Mouse (Mus musculus): Measurements from ENCODE around the gene Pprc1. TPM values are rescaled to one million over a fixed set of nuclear protein-coding genes. Genes with fewer than 3 reads are reported as not detected.

Gene Pprc1
- polyA plus RNA-seq, 2 experiments from 2014 or later, result 13.5 to 17.5 TPM

DNA sequence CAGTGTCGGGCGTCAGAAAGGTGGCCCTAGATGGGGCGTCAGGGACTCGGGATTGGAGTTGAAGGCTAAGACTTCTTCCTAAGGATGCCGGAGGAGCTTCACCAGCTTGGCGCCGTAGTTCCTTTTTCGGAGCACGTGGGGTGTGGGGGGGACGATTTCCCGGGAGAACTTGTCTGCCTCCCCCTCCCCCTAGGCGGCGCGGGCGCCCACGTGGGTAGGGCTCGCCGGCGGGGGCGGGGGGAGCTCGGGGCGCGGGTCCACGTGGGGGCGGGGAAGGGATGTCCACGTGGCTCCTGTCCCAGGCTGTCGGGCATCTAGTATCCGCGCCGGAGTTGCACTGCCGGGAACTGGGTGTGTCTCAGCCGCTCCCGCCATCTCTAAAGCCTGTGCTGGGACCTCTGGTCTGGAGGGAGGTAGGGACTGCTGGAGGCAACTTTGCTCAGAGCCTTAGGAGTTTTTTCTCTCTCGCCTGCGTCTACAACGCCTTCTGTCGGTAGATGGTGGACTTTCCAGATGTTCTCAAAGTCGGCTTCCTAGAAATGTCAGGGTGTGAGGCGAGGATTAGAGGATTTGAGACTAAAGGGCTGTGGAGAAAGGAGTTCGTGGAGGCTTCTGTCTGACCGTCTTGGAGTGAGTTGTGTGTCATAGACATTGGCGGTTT is 12.4 kb downstream of the Pprc1 start:
- ATAC-seq, result no peak

DNA sequence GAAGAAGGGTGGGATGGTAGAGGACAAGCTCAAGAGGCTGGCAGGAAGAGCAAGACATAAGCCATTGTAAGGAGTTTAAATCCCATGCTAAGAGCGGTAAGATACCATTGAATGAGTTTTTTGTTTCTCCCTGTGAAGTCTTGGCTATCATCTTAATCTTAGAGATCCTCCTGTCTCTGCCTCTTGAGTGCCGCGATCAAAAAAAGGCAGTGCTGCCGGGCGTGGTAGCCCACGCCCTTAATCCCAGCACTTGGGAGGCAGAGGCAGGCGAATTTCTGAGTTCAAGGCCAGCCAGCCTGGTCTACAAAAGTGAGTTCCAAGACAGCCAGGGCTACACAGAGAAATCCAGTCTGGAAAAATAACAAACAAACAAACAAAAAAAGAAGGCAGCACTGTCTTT is 13.8 kb downstream of the Pprc1 start:
- ATAC-seq, result no peak

DNA sequence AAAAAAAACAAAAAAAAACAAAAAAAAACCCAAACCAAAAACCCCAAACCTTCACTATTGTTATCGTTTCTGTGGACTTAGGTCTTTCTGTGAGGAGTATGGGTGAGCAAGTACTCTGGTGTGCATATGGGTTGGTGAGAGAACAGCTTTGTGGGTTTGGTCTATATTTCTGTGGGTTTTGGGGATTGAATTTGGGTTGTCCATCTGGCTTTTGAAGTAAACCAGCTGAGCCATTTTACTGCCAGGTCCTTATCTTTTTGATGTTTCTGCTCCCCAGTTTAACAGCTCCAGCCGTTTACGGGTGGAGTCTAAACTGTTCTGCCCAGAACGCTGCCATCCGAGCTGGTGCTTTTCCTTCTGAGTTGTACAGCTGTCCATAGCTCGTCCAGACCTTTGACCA is 16.2 kb downstream of the Pprc1 start:
- ATAC-seq, result no peak

DNA sequence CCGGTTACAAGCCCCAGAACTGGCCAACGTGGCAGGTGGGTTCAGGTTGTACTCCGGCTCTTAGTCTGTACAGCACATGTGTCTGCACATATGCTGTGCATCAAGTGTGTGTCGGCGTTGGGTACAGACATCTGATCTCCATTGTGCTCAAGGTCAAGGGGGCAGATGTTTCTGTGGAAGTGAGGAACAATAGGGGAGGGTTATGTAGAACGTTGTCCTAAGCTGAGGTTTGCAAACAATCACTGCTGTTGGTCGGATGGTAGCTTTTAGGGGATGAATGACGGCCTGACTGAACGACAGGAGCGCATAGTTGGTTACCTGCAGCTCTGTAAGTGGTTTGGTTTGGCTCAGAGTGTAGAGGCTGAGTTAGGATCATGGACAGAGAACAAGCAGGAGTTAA is 23.4 kb downstream of the Pprc1 start:
- no peak for ATAC-seq

DNA sequence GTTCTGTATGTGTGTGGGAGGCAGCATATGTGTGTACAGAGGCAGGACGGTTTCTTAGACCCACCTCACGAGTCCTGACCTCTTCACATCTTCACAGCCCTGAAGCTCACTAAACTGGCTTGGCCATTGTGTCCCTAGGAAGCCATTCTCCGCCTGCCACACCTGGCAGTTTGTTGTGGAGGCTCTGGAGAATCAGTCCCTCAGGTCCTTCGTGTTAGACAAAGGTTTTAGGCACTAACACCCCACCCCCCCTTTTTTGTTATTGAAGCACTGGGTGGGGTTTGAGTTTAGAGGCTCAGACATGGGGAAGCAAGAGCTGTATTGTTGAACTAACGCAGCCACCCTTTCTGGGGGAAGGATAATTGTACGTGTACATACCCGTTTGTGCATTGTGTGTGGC is 28.6 kb downstream of the Pprc1 start:
- no peak for ATAC-seq

DNA sequence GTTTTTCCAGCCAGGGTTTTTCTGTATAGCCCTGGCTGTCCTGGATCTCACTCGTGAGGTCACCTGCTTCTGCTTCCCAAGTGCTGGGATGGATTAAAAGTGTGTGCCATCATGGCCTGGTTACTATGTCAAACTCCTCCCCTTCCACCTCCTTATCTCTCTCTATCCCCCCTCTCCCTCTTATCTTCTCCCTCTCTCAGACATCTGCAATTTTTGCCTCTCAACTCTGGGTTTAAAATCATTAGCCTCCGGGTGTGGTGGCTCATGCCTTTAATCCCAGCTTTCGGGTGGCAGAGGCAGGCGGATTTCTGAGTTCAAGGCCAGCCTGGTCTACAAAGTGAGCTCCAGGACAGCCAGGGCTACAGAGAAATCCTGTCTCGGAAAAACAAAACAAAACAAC is 29.6 kb downstream of the Pprc1 start:
- ATAC-seq, result no peak

DNA sequence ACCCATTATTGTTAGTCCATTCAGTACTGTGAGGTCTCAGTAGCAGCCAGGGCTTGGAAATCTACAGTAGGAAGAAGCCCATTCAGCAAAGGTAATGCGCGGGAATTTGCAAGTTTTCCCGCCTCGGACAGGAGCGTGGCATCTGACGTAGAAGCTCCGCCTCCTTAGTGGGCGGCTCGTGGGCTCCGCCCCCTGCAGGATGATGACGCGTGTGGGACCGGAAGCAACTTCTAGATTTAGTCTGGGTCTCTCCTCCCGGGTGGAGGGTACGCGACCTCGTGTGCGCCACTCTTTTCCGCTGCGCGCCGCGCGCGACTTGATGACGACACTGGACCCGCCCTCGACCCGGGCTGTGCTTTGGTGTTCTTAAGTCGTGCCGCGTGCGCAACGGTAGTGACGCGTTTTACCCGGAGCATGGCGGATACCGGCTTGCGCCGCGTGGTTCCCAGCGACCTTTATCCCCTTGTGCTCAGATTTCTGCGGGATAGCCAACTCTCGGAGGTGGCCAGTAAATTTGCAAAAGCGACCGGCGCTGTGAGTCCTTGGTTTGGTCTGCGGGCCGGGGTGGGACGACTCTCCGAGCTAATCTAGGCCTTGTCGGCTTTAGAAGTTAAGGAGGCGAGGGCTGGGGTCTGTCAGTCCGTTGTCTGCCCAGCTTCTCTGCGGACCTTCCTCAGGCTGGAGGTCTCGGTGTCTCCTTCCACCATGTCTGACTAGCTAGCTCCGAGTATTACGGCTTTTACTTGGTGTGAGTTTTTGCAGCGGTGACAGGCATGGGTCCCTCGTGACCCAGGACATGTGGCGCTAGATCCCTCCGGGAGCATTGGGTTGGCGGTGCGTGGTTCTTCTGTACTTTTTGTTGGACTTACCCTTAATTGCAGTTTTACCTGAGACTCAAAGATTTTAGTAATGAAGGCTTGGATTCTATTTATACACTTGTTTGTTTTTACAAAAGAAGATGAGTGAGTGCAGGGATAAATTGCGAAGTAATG is 31.2 kb downstream of the Pprc1 start, which contains the start of gene Nolc1:
Nolc1 (plus strand) TSS at position 248 of the 992 bp plus-strand sequence.
- ATAC-seq, result peak; percentile 96

DNA sequence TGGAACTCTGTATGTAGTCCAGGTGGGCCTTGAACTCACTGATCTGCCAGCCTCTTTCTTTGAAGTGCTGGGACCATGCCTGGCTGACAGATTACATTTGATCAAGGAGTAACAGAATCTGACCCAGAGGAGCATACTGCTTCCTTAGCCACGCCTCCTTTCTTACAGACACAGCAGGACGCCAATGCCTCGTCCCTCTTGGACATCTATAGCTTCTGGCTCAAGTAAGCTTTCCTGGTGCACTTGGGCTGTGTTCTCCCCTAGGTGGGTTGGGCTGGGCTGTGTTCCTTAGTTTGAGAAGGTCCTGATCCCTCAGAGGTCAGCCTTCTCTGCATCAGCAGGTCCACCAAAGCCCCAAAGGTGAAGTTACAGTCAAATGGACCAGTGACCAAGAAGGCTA is 33.8 kb downstream of the Pprc1 start:
- no peak for ATAC-seq

DNA sequence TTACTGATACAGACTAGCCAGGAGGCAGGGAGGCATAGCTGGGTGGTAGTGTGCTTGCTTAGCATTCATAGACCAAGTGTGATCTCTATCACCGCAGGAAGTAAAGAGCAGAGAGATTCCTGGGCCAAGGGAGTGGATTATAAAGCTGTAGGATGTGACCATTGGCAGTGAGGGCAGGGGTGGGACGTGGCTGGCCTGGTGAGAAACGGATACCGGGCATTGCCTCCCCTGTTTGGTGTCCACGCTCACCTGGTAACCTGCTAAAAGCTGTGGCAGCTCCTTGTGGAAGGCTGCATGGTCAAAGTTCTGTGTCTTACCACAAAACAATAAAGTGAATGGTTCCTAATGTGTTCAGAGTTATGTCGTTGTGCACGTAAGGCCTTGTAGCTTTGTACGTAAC is 40.5 kb downstream of the Pprc1 start:
- ATAC-seq, result no peak

DNA sequence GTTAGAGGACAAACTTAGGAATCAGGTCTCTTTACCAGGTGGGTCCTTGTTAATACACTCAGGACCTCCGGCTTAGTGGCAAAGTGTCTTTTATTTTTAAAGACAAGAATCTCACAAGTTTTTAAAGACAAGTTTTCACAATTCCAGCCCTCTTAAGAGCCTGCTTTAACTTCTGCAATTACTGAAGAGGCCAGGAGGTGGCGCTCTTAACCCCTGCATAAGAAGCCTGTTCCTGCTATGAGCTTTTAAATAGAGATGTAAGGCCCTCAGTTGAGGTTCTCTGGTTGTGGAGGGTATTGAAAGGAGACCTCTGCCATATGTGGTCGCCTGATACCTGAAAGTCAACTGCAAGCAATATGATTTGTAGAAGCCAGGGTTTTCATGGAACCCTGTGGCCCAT is 41.7 kb downstream of the Pprc1 start:
- no peak for ATAC-seq

DNA sequence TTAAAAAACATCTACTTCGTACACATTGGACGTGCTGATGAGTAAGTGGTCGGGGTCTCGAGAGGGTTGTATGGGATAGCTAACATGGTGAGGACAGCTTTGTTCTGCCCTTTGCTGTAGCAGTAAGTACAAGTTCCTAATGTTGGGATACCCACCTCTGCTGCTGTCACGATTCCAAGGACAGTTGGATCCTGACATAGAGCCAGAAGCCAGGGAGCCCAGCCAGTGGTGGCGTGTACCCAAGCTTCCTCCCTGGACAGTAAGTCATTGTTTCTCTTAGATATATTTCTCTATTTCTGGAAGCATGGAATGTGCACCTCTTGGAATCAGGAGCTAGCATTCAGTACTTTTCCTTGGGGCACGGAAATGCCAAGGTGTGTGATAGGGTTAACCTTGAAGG is 43.2 kb downstream of the Pprc1 start:
- ATAC-seq, result no peak

DNA sequence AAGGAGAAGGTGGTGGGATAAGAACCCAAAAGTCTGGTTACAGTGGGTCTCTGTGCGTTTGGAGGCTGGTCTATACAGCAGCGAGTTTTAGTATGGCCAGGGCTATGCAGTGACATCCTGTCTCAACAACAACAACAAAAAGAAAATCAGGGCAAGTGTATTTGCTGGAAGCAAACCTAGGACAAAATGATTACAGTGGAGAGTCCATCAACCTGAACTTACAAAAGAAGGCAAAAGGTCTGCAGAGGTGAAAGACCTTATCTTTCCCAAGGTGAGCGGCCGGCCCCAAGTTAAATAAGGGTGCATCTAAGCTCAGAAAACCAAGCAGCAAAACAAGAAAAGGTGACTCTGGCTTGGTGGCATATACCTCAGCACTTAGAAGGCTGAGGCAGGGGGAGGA is 47.0 kb downstream of the Pprc1 start:
- ATAC-seq, result no peak

DNA sequence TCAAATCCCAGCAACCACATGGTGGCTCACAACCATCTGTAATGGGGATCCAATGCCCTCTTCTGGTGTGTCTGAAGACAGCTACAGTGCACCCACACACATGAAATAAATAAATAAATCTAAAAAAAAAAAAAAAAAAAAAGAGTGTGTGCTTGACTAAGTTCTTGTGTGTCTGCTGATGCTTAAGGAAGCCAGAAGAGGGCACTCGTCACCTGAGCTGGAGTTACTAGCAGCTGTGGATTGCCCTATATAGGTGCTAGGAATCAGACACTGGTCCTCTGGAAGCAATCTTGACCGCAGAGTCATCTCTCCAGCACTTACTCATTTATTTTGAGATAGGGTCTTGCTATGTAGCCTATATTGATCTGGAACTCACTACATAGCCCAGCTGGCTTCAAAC is 49.5 kb downstream of the Pprc1 start:
- ATAC-seq, result no peak

DNA sequence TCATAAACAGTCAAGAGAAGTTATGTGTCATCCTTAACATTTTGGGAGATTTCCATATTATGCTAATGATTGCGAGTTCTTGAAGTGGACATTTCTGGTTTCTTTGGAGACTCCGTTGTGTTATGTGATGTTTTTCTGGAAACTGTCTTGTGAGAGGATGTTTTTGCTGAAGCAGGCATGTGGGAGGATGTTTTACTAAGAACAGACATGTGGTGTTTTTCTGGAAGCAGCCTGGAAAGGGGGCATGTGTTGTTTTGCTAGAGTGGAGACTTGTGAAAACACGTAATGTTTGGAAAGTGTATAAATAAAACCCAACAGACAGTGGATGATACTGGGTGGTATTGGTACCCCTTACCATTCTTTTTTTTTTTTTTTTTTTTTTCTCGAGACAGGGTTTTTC is 50.6 kb downstream of the Pprc1 start:
- ATAC-seq, result no peak

DNA sequence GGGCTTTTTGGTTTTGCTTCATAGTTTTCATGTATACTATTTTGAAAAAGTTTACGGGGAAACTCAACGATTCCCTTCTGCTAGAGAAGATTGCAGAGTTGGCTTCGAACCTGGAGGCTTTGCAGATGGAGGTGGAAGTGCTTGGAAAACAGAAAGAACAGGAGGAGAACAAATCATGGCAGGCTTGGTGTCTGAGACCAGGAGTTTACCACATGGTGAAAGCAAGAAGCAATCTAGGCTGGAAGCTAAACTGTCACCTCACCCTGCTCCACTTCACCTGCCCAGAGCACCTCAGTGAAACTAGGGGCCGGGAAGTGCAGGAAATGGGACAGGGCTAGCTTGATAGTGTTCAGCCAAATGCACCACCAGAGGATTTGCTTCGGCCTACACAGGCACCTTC is 51.7 kb downstream of the Pprc1 start:
- ATAC-seq, result no peak

DNA sequence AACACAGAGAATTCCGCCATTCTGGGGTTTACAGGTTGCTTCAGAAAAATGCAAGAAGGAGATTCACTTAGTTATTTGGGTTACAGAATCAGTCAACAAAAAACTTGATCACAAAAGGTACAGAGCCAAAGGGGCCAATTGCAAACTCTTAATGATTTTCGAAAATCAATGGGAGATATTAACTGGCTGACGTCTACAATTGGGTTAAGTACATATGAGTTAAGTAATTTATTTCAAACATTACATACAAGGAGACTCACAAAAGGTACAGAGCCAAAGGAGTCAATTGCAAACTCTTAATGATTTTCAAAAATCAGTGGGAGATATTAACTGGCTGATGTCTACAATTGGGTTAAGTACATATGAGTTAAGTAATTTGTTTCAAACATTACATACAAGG is 54.9 kb downstream of the Pprc1 start:
- no peak for ATAC-seq

DNA sequence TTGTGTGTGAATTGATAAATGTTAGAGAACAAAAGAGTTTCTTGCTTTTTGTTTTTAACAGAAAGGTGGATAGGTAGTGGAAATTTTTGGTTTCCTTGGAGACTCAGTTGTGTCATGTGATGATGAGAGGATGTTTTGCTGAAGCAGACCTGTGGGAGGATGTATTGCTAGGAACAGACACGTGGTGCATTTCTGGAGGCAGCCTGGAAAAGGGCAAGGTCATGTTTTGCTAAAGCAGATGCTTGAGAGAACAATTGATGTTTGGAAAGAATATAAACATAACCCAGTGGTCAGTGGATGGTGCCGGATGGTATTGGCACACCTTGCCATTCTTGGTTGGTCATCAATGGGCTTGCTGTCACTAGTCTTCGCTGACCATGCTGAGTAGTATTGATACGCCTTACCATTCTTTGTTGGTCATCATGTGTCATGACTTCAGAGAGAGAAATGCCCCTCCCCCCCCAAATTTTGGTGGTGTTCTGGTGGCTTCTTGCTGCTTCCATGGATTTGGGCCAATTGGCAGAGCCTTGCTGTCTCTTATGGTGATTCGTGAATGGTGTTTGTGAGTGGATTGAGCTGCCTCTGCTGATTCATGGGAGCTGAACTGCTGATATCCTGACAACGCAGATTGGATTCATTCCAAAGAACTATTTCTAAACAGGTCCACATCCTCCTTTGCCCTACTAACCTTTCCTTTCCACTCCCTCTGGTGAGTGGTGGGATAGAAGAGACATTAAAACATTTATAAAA is 58.9 kb downstream of the Pprc1 start:
- ATAC-seq, result no peak

DNA sequence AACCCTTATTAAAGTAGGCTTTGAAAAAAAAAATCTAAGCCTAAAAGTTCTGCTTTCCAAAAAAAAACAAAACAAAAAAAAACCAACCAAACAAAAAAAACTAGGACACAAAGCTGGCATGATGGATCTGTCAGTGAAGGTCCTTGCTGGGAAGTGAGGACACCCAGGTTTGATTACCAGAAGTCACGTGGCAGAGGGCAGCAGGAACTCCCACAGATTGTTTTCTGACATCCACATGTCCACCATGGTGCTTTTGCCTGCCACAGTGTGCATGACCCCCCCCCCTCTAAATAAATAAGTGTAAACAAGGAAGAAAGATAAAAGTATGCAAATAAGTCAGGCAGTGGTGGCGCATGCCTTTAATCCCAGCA is 59.5 kb downstream of the Pprc1 start:
- ATAC-seq, result no peak

DNA sequence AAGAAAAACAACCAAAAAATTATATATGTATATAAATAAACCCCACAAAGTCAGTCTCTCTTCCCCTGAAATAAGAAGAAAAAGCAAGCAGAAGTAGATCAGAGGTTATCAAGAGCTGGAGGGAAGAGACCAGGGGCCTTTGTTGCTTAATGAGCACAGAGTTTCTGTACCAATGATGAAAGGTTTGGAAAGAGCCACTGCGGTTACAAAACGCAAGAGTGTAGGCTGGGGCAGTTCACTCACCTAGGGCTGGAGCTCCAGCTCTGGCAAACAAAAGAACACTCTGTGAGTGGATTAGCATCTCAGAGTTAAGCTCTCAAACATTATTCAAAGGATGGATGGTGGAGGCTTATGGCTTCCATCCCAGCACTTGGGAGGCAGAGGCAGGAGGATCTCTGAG is 65.5 kb downstream of the Pprc1 start:
- ATAC-seq, result no peak

DNA sequence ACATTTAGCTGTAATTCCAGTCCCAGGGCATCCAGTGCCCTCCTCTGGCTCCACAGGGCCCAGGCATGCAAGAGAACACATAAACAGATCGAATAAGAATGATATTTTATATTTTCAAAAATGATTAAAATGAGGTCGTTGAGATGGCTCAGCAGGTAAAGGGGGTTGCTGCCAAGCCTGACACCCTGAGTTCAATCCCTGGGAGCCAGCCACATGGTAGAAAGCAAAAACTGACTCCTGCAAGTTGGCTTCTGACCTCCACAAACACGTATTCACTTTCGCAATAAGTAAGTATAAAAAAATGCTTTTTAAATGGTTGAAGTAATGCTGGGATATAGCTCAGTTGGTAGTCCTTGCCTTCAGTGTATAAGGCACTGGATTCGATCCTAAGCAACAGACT is 66.1 kb downstream of the Pprc1 start:
- no peak for ATAC-seq

DNA sequence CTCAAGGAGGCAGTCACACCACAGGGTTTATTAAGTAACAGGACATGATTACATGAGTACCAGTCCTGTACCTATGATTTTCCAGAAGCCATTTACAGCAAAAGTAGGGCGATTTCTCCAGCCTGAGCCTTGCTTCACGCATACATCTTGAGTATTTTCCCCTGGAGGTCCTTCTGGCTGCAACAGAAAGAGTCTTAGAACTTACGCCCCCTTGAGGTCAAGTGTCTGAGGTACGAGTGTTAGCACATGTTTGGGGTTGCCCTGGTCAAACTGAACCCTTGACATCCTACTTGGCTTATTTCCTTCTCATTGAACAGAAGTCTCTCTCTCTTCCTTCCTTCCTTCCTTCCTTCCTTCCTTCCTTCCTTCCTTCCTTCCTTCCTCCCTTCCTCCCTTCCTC is 69.9 kb downstream of the Pprc1 start:
- ATAC-seq, result no peak

DNA sequence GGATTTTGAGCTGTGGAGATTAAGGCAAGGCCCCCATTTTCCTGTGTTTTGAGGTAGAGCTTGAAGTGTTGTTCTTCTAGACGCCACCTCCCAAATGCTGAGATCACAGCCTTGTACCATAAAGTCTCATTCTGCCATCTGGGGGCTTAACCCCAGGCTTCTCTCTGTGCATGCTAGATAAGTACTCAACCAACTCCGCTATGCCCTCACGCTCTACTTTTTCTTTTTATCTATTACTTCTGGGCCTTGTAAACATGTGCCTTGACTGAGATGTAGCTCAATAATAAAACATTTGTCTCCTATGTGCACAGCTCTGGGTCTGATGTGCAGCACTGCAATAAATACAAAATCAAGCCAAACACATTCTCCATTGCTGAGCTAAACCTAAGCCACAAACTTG is 74.8 kb downstream of the Pprc1 start:
- ATAC-seq, result no peak

DNA sequence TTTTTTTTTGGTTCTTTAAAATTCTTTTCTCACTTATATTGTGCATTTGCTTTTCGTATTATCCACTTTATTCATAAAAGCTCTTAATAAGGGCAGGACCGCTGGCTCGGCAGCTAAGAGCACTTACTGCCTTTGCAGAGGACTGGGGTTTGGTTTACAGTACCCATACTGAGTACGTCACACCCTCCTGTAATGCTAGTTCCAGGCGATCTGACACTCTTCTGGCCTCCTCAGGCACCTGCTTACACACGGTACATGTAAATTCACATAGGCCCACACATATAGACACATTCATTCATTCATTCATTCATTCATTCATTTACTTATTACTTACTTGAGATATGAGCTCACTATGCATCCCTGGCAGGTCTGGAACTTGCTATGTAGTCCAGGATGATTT is 76.2 kb downstream of the Pprc1 start:
- no peak for ATAC-seq
